Mouse (Mus musculus): Measurements from ENCODE around the gene Hsd17b7. TPM values are rescaled to one million over a fixed set of nuclear protein-coding genes. Genes with fewer than 3 reads are reported as not detected.
A peak's percentile ranks its signal among the peaks of the same experiment; 100 is the strongest.

Gene Hsd17b7
- polyA plus RNA-seq, 1 experiment, result 1.8 TPM

DNA sequence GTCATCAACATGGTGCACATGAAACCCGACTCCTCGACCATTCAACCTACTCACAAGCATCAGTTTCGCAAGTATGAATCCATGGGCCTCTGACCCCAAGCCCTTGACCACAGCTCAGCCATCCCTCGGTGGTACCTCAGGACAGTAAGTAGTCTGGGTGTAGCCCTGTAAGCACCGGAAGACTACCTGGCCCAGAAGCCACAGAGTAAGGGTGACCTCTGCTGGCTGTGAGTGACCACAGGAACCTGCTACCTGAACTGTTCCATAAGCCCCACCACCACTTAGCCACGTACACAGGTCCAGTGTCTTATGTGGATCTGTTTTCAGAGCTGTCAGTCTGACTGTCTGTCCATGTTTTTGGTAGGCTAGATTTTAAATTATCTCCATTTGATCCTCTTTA is 21.4 kb downstream of the Hsd17b7 start:
- Histone ChIP-seq H3K4me3 (ENCODE audit: extremely low read depth, insufficient read depth, insufficient read length) (no peak overlapping the region), H3K36me3 (ENCODE audit: control insufficient read depth, insufficient read depth, low read length) (peaks cover 2% of the 10 kb centered on the region; the same call in 1 of the 2 replicates), H3K4me1 (ENCODE audit: control insufficient read depth, insufficient read depth, insufficient read length) (no peaks in the 10 kb centered on the region), H3K27me3 (ENCODE audit: control insufficient read depth, insufficient read depth, low read length) (no peaks in the 10 kb centered on the region), H3K27ac (ENCODE audit: insufficient read depth, low read length) (no peak overlapping the region)
- TF ChIP-seq CTCF (IDR thresholded peaks at IDR 0.05; ENCODE audit: extremely low read depth, insufficient read depth, insufficient read length, insufficient replicate concordance), result no peak
- no peak for TF ChIP-seq POLR2A (IDR thresholded peaks at IDR 0.05; ENCODE audit: low read depth, low read length)
- WGBS, result 75% methylated on average over 6 of the region's 6 CpGs
- no peak for DNase-seq (ENCODE audit: low read depth in 1 of 2, low spot score in 2 of 2)

DNA sequence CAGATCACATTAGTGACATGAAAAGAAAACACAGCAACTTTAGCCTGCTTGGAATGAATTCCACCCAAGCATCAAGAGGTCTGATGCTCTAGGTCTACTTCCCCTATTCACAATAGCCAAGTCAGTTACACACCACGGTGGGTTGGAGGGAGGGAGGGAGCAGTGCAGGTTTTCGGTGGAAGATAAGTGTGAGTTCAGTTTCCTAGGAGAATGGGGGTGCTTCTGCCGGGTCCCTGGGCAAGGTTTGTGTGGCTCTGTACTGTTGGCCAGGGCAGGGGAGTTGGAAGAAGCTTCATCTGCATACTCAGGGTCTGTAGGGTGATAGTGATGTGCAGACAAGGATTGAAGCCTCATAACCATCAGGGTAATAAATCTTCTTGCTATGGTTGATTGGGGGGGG is 23.0 kb downstream of the Hsd17b7 start:
- Histone ChIP-seq H3K4me1 (ENCODE audit: control insufficient read depth, insufficient read depth, insufficient read length) (no peaks in the 10 kb centered on the region), H3K36me3 (ENCODE audit: control insufficient read depth, insufficient read depth, low read length) (no peaks in the 10 kb centered on the region), H3K27me3 (ENCODE audit: control insufficient read depth, insufficient read depth, low read length) (no peaks in the 10 kb centered on the region), H3K27ac (ENCODE audit: insufficient read depth, low read length) (no peak overlapping the region), H3K4me3 (ENCODE audit: extremely low read depth, insufficient read depth, insufficient read length) (no peak overlapping the region)
- TF ChIP-seq CTCF (IDR thresholded peaks at IDR 0.05; ENCODE audit: extremely low read depth, insufficient read depth, insufficient read length, insufficient replicate concordance) (no peak), POLR2A (IDR thresholded peaks at IDR 0.05; ENCODE audit: low read depth, low read length) (no peak)
- 64% methylated on average over 3 of the region's 3 CpGs for WGBS
- no peak for DNase-seq (ENCODE audit: low read depth in 1 of 2, low spot score in 2 of 2)

DNA sequence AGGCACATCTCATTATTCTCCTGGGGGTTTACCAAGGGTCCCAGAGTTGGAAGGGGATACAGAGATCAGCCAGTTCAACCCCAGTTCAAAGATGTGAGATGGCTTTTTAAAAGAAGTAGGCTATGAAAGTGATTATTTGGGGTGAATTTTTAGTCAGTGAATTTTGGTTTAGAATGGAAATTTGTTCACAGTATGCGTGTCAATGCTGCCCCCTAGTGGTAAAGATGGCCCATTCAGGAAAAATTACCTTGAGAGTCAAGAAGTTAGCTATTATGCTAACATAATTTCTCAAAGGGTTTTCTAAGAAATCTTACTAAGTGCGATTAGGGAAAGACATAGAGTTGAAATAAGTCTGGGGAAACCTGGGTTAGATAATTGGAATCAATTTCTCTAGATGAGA is 29.7 kb downstream of the Hsd17b7 start:
- peak; percentile 9 to 11 for DNase-seq (ENCODE audit: low read depth in 1 of 2, low spot score in 2 of 2)
- H3K4me1 ChIP-seq (ENCODE audit: control insufficient read depth, insufficient read depth, insufficient read length), result no peaks in the 10 kb centered on the region
- no peaks in the 10 kb centered on the region for H3K27me3 ChIP-seq (ENCODE audit: control insufficient read depth, insufficient read depth, low read length)
- H3K36me3 ChIP-seq (ENCODE audit: control insufficient read depth, insufficient read depth, low read length), result no peaks in the 10 kb centered on the region
- 8% methylated on average over 2 of the region's 2 CpGs for WGBS
- H3K4me3 ChIP-seq (ENCODE audit: extremely low read depth, insufficient read depth, insufficient read length), result no peak overlapping the region
- H3K27ac ChIP-seq (ENCODE audit: insufficient read depth, low read length), result no peak overlapping the region
- TF ChIP-seq POLR2A (IDR thresholded peaks at IDR 0.05; ENCODE audit: low read depth, low read length) (no peak), CTCF (IDR thresholded peaks at IDR 0.05; ENCODE audit: extremely low read depth, insufficient read depth, insufficient read length, insufficient replicate concordance) (peak; percentile 22; the same call in 1 of the 2 replicates)

DNA sequence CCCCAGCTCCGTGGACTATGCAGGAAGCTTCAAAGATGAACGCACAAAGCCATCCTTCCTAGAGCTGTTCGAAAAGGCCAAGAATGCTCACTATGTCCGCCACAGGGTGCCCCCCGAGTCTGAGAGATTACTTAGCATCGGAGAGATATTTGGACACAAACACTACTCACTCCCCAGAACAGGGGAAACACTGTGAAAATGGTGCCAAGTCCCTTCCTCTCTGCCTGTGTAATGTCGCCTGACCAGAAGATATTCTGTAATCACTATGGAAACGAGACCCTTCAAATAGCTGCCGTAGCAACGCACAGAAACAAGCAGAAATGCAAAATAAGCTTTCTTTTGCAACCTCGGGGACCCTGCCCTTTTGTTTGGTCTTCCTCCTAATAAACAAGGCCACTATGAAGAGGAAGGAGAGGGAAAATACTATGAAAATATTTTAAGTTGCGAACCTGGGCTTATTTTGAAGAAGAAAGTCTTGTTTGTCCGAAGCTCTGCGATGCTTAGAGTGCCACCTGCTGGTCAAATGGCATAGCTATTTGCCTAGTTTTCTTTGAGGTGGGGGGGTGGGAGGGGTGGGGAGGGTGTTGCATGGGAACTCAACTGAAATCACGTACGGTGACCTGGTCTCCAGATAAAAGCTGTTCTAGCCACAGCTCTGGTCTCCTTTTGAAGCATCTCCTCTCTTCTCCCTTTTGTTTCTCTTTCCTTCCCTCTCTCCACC is 34.9 kb downstream of the Hsd17b7 start:
- 53% methylated on average over 16 of the region's 16 CpGs for WGBS
- no peak overlapping the region for H3K4me3 ChIP-seq (ENCODE audit: extremely low read depth, insufficient read depth, insufficient read length)
- no peak overlapping the region for H3K27ac ChIP-seq (ENCODE audit: insufficient read depth, low read length)
- no peaks in the 10 kb centered on the region for H3K36me3 ChIP-seq (ENCODE audit: control insufficient read depth, insufficient read depth, low read length)
- H3K4me1 ChIP-seq (ENCODE audit: control insufficient read depth, insufficient read depth, insufficient read length), result no peaks in the 10 kb centered on the region
- TF ChIP-seq CTCF (IDR thresholded peaks at IDR 0.05; ENCODE audit: extremely low read depth, insufficient read depth, insufficient read length, insufficient replicate concordance), result no peak
- no peak for TF ChIP-seq POLR2A (IDR thresholded peaks at IDR 0.05; ENCODE audit: low read depth, low read length)
- DNase-seq (ENCODE audit: low read depth in 1 of 2, low spot score in 2 of 2), result peak; percentile 12 to 17
- H3K27me3 ChIP-seq (ENCODE audit: control insufficient read depth, insufficient read depth, low read length), result no peaks in the 10 kb centered on the region

DNA sequence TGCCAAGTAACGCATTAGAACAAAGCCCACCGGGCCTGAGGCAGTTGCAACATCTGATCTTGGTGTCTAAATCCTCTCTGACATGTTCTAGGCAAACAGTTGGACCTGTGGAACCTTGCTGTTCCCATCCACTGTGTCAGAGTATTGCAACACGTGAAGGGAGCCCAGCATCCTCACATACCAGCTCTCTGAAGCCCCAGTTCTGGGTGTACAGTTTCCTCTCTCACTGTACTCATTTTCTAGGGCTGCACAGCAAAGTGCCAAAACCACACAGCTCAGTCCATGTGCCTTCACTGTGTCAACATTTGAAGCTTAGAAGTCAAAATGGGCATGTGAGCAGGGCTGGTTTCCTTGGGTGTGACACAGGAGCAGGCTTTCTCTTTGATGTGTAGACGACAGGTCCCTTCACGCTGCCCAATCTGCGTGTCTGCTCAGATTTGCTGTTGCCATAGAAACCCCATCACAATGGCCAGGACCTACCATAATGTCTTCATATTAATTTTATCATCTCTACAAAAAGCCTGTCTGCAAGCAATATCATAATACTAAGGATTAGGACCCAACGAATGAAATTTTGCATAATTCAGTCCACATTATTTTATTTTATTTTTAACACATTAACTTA is 36.8 kb downstream of the Hsd17b7 start:
- Histone ChIP-seq H3K36me3 (ENCODE audit: control insufficient read depth, insufficient read depth, low read length) (no peaks in the 10 kb centered on the region), H3K4me3 (ENCODE audit: extremely low read depth, insufficient read depth, insufficient read length) (no peak overlapping the region), H3K27me3 (ENCODE audit: control insufficient read depth, insufficient read depth, low read length) (no peaks in the 10 kb centered on the region), H3K27ac (ENCODE audit: insufficient read depth, low read length) (no peak overlapping the region), H3K4me1 (ENCODE audit: control insufficient read depth, insufficient read depth, insufficient read length) (no peaks in the 10 kb centered on the region)
- 79% methylated on average over 7 of the region's 7 CpGs for WGBS
- no peak for DNase-seq (ENCODE audit: low read depth in 1 of 2, low spot score in 2 of 2)
- TF ChIP-seq CTCF (IDR thresholded peaks at IDR 0.05; ENCODE audit: extremely low read depth, insufficient read depth, insufficient read length, insufficient replicate concordance), result no peak
- TF ChIP-seq POLR2A (IDR thresholded peaks at IDR 0.05; ENCODE audit: low read depth, low read length), result no peak

DNA sequence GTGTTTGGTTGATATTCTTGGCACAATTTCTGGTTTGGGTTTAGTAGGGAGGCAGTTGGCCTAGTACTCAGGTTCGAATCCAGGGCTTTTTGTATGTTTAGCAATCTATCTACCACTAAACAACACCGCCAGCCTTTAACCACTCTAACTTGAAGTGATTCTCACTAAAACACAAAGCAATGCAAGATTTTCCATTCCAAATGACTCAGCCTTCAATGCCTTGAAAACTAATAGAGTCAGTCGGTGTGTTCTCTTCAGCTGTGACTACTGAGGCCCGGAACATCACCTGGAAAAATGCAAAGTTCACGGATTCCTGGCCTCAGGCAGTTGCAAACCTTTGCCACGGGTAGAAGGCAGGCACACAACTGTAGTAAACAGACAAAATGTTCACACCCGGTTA is 37.3 kb downstream of the Hsd17b7 start:
- Histone ChIP-seq H3K4me3 (ENCODE audit: extremely low read depth, insufficient read depth, insufficient read length) (no peak overlapping the region), H3K27me3 (ENCODE audit: control insufficient read depth, insufficient read depth, low read length) (no peaks in the 10 kb centered on the region), H3K4me1 (ENCODE audit: control insufficient read depth, insufficient read depth, insufficient read length) (no peaks in the 10 kb centered on the region), H3K36me3 (ENCODE audit: control insufficient read depth, insufficient read depth, low read length) (no peaks in the 10 kb centered on the region), H3K27ac (ENCODE audit: insufficient read depth, low read length) (no peak overlapping the region)
- no peak for DNase-seq (ENCODE audit: low read depth in 1 of 2, low spot score in 2 of 2)
- 82% methylated on average over 7 of the region's 7 CpGs for WGBS
- no peak for TF ChIP-seq CTCF (IDR thresholded peaks at IDR 0.05; ENCODE audit: extremely low read depth, insufficient read depth, insufficient read length, insufficient replicate concordance)
- TF ChIP-seq POLR2A (IDR thresholded peaks at IDR 0.05; ENCODE audit: low read depth, low read length), result no peak

DNA sequence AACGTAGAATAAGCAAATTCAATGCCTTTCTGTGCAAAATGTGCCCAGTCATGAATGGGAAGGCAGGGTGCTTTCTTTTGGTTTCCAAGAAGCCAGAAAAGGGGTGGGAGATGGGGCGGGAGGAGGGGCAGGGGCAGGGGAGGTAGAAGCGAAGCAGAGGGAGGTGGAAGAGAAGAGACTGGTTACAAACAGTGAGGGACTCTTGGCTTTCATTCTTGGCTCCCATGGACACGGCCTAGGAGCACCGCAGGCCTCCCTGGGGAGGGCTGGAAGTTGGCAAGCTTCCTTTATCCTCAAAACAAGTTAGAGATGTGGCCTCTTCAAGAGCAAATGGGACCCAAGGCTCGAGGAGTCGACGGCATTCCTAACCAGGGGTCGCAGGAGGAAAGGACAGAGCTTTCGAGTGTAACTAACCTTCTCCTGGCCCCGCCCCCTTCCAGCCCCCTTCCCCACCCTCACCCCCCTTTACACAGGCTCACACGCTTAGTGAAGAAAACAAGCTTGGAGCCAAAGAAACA is 40.5 kb downstream of the Hsd17b7 start, which contains the start of gene Ccdc190:
Ccdc190 (plus strand) TSS at position 195 of the 518 bp plus-strand sequence.
- Histone ChIP-seq H3K4me1 (ENCODE audit: control insufficient read depth, insufficient read depth, insufficient read length) (no peaks in the 10 kb centered on the region), H3K4me3 (ENCODE audit: extremely low read depth, insufficient read depth, insufficient read length) (no peak within 1 kb of the TSS)

More for the DNA sequence above, 40.5 kb downstream of the Hsd17b7 start, which contains the start of gene Ccdc190:
- WGBS, result 32% methylated on average over 12 of the region's 12 CpGs
- Histone ChIP-seq H3K27ac (ENCODE audit: insufficient read depth, low read length) (no peak within 1 kb of the TSS), H3K36me3 (ENCODE audit: control insufficient read depth, insufficient read depth, low read length) (no peaks in the 10 kb centered on the region), H3K27me3 (ENCODE audit: control insufficient read depth, insufficient read depth, low read length) (no peaks in the 10 kb centered on the region)
- DNase-seq (ENCODE audit: low read depth in 1 of 2, low spot score in 2 of 2), result no peak
- no peak for TF ChIP-seq POLR2A (IDR thresholded peaks at IDR 0.05; ENCODE audit: low read depth, low read length)
- TF ChIP-seq CTCF (IDR thresholded peaks at IDR 0.05; ENCODE audit: extremely low read depth, insufficient read depth, insufficient read length, insufficient replicate concordance), result no peak

Measured in spleen, adult 2 months (tissue).